Mouse (Mus musculus): ENCODE results near the gene Wfs1. TPM values are rescaled to one million over a fixed set of nuclear protein-coding genes. Genes with fewer than 3 reads are reported as not detected.

Wfs1 gene
- polyA plus RNA-seq, 3 experiments from 2014 or later = 0.68 to 1.5 (median 1.2) TPM

DNA sequence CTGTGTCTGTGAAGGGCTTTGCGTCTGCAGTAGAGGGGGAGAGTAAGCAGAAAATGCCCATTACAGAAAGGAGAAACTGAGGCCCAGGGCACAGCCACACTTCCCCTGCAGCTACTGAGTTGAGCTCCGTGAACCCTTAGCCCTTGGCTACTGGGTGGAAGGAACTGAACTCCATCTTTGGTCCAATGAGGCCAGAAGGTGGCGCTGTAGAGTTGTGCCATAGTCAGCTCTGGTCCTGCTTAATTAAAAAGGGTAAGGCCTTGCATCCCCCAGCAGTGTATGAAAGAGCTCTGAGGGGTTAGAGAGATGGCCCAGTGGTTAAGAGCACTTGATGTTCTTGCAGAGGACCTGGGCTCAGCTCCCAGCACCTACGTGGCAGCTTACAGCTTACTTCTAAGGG lies 60.3 kb downstream of the Wfs1 start:
- ATAC-seq = no peak

DNA sequence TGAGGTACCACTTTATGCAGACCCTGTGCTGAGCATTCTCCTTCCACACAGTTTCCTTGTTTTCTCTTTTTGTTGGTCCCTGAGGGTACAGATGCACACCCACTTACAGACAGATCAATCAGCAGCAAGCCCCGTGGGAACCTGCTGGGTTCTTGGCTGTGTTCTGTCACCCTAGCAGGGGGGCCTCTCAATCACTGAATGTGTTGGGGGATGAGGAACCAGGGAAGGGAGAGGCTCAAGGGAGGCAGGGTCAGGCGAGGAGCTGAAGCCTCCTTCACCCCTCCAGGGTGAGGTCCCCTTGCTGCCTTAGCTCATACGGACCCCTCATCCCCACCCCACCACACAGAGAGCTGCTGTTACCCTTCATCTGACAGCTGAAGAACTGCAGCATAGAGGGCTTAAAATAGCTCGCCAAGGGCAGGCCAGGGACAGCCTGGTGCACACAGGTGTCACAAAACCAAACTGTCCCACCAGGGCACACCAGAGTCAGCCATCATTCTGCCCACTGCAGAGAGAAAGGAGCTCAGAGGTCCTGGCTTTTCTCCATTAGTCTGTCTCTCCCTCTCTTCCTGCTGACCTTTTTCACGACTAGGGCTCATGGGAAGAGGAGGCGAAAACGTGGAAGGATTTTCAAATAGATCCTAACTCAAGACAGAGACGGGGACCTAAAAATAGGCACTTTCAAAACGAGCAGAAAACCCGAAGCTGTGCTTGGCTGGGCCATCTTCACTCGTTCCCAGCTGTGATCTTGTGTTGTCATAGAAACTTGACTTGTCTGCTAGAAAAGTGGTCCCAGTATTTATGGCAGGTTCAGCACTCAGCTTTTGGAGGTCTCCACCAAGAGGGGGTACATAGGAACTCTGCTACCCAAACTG lies 64.9 kb downstream of the Wfs1 start:
- no peak for ATAC-seq

DNA sequence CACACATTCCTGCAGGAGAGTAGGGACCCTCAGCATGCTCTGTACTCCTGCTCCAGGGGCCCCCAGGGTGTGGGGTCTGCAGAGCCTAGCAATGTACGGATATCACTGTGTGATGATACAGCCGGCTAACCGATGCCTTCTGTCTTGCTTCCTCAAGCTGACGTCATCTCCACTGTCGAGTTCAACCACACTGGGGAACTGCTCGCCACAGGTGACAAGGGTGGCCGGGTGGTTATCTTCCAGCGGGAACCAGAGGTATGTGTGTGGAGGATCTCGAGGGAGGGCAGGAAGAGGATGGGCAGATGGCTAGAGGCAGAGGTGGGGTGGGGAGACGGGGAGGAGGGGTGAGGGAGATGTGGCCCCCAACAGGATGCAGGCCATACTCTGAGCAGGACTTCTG lies 66.2 kb downstream of the Wfs1 start:
- ATAC-seq = no peak

DNA sequence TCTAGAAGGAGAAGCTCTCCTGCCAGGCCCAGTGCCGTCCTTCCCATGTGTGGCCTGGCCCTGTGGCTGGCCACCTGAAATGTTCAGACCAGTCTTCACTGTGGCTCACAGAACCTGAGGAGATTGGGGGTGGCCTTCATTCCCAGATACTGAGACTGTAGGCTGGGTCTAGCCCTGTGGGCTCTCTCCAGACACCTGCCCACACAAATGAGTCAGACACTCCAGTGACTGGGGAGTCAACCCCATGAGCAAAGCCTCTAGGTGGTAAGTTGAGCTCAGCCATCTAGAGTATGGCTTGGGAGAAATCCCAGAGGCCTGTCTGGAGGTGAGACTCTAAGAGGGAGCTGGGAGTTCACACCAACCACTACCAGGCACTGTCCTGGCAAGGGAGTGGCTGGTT lies 67.1 kb downstream of the Wfs1 start:
- ATAC-seq = no peak

DNA sequence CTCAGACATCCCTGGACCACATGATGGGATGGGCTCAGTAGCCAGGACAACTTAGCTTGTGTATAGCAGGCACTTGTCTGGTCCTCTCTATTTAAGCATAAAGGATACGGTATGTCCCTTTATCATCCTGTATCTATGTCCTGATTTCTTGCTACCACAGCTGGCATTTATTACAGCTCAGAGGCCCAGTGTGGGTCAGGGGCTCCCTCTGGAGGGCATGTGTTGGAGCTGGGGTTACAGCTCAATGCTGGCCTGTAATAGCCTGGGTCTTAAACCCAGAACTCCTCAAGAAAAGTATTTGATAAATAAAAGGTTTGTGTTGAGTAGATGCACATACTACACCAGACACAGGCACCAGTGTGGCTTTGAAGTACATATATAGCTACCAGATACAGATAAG lies 68.9 kb downstream of the Wfs1 start:
- no peak for ATAC-seq

DNA sequence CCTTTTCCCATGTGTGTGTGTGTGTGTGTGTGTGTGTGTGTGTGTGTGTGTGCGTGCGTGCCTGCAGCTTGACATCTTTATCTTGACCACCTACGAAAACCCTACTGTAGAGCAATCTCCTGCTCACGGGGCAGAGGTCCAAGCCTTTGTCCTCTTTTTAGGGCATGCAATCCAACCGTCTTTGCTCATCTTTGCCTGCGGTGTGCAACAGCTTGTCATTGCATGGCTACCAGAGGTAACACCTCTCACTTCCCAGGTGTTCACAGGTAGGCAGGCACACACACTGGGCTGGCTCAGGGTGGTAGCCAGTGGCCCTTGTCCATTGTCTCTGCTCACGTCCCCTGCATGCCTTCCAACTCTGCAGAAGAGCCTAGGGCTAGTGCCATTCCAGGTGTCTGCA lies 71.0 kb downstream of the Wfs1 start:
- no peak for ATAC-seq

DNA sequence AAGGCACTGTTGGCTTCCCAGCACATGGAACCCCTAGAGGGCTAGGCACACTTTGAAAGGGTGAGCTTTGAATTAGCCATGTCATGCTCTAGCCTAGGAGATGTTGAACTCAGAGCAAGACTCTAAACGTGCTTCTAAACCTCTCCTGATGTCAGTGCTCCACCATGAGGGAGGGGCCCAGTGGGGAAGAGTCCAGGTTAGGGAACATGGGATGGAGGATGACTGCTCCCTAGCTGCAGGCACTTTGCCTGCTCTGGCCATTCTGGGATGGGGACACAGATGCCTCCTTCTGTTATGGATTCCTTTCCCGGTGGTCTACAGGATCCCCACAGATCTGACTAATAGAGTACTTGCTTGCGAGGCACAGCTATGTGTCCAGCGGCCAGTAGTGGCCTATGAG lies 71.8 kb downstream of the Wfs1 start:
- no peak for ATAC-seq

DNA sequence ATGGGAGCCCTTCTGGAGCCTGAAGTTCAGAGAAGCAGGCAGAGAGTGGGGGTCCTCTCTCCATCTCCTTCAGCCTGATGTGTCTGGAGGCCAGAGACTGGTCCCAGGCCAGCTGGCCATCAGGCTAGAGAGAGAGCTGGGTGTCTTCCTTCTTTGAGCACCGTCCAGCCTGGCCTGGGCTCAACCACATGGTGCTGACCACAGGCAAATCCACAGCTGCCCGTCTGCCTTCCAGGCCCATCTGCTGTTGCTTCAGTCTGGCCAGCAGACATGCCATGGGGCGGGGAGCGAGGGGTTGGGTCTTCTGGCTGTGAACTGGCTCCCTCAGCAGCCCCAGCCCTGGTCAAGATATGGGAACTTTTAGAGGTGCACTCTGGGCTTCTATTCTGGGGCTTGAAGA lies 72.4 kb downstream of the Wfs1 start:
- no peak for ATAC-seq

Other genes with a start within 250 kb of the Wfs1 start
- 1 to 10 TPM; 1.0 to 1.9 (median 1.1) TPM for gene Bloc1s4, start 240.6 kb downstream of the Wfs1 start, polyA plus RNA-seq (2017; shearing (Covaris generic))
- 10 to 100 TPM; 78.5 to 96.4 (median 94.8) TPM for gene Mrfap1, start 192.4 kb downstream of the Wfs1 start, polyA plus RNA-seq (2017; shearing (Covaris generic))
- gene Man2b2, start 158.6 kb downstream of the Wfs1 start, polyA plus RNA-seq (2017; shearing (Covaris generic)) = 10 to 100 TPM; 20.7 to 27.4 (median 23.2) TPM
- gene Ppp2r2c, start 120.7 kb downstream of the Wfs1 start, polyA plus RNA-seq (2017; shearing (Covaris generic)) = under 1 TPM in 1 of 3 experiments, not detected in 2; 0.40 TPM
- gene Gm1043, start 96.2 kb upstream of the Wfs1 start, polyA plus RNA-seq (2017; shearing (Covaris generic)) = 1 to 10 TPM in 2 of 3 experiments, under 1 TPM in 1; 0.30 to 2.4 (median 2.2) TPM

Measured in inflammation-experienced regulatory T-cells, adult 6 months (primary cell).